Mouse (Mus musculus) cerebellum, postnatal 14 days (tissue): ENCODE data around the gene Anxa10.

Source experiments
- DNase-seq, 2 experiments: peaks; one replicate each; pipeline ENCODE4 v3.0.0; 2021; ENCODE audit warnings: mixed read lengths in 2 of 2

The Anxa10 gene

GRCm38 (mm10) chr8:62123098-62123497 lies at the start of gene Anxa10:
Anxa10 (minus strand) TSS chr8:62123150.
- DNase-seq: no peak

DNA sequence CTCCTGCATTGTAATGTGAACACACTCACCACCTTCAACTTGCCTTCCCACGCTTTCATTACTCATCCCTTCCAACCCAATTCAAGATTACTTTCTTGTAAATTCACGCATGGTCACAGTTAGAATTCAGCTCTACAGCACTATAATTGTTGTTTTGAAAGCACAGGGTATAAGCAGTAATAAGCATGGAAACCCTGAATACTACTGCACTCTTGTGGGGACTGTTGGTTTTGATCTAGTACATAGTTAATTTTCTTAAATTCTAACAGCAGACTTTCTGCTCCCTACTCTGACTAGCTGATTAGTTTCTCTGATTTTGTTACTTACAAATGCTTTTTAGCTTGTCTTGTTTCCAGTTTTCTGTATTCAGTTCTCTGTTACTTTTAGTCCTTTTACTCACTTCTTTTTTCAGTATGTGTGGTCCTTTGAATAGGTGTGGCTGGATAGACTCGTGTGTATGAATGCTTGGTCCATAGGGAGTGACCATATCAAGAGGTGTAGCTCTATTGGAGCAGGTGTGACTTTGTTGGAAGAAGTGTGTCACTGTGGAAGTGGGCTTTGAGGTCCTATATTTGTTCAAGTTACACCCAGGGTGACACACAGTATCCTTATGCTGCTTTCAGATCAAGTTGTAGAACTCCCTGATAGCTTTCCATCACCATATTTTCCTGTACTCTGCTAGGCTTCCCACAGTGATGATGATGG lies 9.9 kb upstream of the Anxa10 start:
- no peak for DNase-seq

- no peak for DNase-seq
These were observed 25.7 kb downstream of the Anxa10 start for GRCm38 (mm10) chr8:62097213-62097612.

GRCm38 (mm10) chr8:62081804-62082203 lies 41.1 kb downstream of the Anxa10 start:
- DNase-seq: no peak

- peak; percentile 23 to 48 for DNase-seq
These were observed 42.7 kb downstream of the Anxa10 start for GRCm38 (mm10) chr8:62080195-62080802.

DNA sequence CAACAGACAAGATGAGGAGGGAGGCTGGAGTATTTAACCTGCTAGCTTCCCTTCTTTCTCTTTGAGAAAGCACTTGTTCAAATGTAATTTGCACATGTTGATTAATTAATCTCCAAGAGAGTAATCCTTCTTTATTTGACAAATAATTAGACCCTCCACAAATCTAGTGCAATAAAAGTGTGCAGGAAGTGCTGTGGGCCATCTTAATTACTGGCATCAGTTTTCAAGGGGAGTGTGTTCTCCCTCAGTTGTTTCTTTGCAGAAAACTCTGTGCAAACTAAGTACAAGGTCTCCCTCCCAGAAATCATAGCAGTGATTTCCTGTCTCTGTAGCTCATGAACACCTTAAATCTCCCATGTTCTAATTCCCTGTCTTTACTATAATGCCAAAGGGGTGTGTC lies 54.6 kb downstream of the Anxa10 start:
- DNase-seq: no peak

- peak; percentile 9 to 15 for DNase-seq
These were observed 62.6 kb downstream of the Anxa10 start for GRCm38 (mm10) chr8:62060357-62060756.

DNA sequence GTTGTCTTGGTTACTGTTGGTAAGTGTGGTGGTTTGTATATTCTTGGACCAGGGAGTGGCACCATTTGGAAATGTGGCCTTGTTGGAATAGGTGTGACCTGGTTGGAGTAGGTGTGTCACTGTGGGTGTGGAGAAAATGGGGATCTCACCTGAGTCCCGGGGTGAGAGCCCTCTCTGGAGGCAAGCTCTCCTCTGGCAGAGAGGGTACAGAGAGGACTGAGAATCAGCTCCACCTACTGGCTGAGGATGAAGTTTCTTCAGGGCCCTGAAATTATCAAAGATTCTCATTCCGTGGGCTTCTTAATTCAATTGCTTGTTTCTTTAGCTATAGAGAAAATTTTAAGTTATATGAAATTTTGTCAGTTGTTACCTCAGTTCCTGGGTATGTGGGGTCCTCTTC lies 76.1 kb downstream of the Anxa10 start:
- DNase-seq: no peak

GRCm38 (mm10) chr8:62034351-62034750 lies 88.6 kb downstream of the Anxa10 start:
- no peak for DNase-seq

DNA sequence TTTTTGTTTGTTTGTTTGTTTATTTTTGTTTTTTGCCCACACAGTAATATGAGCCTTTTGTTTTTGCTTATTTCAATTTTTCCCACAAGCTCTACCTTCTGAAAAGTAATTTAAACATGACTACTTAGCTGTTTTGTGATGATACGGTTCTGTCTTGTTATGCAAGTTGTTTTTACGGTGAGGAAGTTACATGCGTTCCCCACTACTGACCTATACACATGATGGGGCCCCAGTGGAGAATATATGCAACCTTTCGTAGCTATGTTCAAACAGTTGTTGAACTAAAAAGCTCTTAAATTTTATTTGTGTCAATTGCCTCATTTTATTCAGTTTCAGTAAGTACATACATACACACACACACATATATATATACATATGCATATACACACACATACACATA lies 108.4 kb downstream of the Anxa10 start:
- DNase-seq: no peak

GRCm38 (mm10) chr8:62014166-62014565 lies 108.8 kb downstream of the Anxa10 start:
- DNase-seq: no peak
